ENCODE assay signal across 11 mouse cellular contexts in genomic region chr3:81583387-81584027, GRCm38 (mm10).
"Had no signal": no experiment of that assay in that cellular context is flagged by ENCODE, and none has a peak within 500 bp of the region (broad histone marks: within the 10 kb centered on the region; RNA-seq: fewer than 3 reads in every experiment).

No protein-coding gene starts in this region.

- H3K36me3 ChIP-seq: hindbrain, embryonic 15.5 days; limb, embryonic 13.5 days; midbrain, embryonic 13.5 days; neural tube, embryonic 13.5 days had no signal

- H3K4me2 ChIP-seq: hindbrain, embryonic 15.5 days; limb, embryonic 13.5 days; midbrain, embryonic 13.5 days; neural tube, embryonic 13.5 days had no signal

- H3K9ac ChIP-seq: hindbrain, embryonic 15.5 days; limb, embryonic 13.5 days; liver, embryonic 14.5 days; midbrain, embryonic 13.5 days; neural tube, embryonic 13.5 days had no signal

- H3K27me3 ChIP-seq: hindbrain, embryonic 15.5 days; limb, embryonic 13.5 days; midbrain, embryonic 13.5 days; neural tube, embryonic 13.5 days had no signal

- H3K4me1 ChIP-seq: hindbrain, embryonic 15.5 days; limb, embryonic 13.5 days; midbrain, embryonic 13.5 days had no signal

- H3K9me3 ChIP-seq: hindbrain, embryonic 15.5 days; midbrain, embryonic 13.5 days; neural tube, embryonic 13.5 days had no signal

- ATAC-seq: midbrain, embryonic 13.5 days had no signal

- DNase-seq: kidney, adult 9 months; layer of hippocampus, adult 9-11 months; left cerebral cortex, postnatal 4 days; lung, adult 18-20 months; right cerebral cortex, postnatal 14 days; thymus, postnatal 36 days had no signal

- H3K4me3 ChIP-seq: hindbrain, embryonic 15.5 days; limb, embryonic 13.5 days; midbrain, embryonic 13.5 days; neural tube, embryonic 13.5 days had no signal

- H3K27ac ChIP-seq: hindbrain, embryonic 15.5 days; limb, embryonic 13.5 days; liver, embryonic 14.5 days; midbrain, embryonic 13.5 days; neural tube, embryonic 13.5 days had no signal
